ENCODE assay signal across 11 mouse cellular contexts in the genomic region with DNA sequence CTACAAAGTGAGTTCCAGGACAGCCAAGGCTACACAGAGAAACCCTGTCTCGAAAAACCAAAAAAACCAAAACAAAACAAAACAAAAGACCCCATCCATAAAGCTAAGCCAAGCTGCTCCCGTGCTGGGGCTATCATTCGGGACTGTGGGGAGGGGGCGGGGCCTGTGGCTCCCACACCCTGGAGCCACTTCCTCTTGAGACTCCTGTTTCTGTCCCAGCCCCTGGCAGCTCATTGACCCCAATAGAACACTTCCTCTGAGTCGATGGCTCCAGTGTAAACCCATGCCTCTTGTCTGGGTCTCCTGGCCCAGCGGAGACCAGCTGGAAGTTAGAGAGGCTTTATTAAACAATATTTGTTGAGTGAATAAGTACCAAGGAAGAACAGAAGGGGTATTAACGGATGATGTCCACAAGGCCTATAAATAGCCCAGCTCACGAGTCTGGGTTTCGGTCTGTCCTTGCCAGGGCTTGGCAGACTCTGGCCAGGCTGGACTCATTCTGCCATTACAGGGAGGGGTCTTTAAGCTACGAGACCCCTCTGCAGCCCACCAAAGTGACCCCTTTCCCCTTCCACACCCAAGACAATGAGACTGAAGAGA. TPM values are rescaled to one million over a fixed set of nuclear protein-coding genes. Genes with fewer than 3 reads are reported as not detected.
DNase-seq lines count a peak whose midpoint lies in the region.
"Had no signal": no experiment of that assay in that cellular context is flagged by ENCODE, and none has a peak within 500 bp of the region (broad histone marks: within the 10 kb centered on the region; RNA-seq: fewer than 3 reads in every experiment).

No protein-coding gene starts in this region.

- H3K27me3 ChIP-seq in limb, embryonic 10.5 days (ENCODE audit: low read depth, poor library complexity, severe bottlenecking) = peaks cover 19% of the 10 kb centered on the region

- WGBS in limb, embryonic 10.5 days = 72% methylated on average over 10 of the region's 10 CpGs

- no peak overlapping the region for H3K4me3 ChIP-seq in limb, embryonic 10.5 days
- H3K4me3 ChIP-seq: kidney, embryonic 15.5 days had no signal

- DNase-seq in heart, adult 11 months = peak; percentile 95
- no peak for DNase-seq in heart, postnatal 25 days (ENCODE audit: low spot score)
- peak; percentile 24 for DNase-seq in MEL-GATA-1-ER (ENCODE audit: extremely low read depth, low read depth)
- peak; percentile 35 to 45 for DNase-seq in heart, adult 9 months (ENCODE audit: low spot score in 2 of 2)
- peak; percentile 26 for DNase-seq in lung, postnatal 14 days
- DNase-seq in thymus, adult 18-20 months = no peak
- DNase-seq in limb, embryonic 10.5 days (ENCODE audit: low spot score) = no peak
- no peak for DNase-seq in left cerebral cortex, adult 11 months (ENCODE audit: low spot score)
- DNase-seq: cerebellum, adult 9-11 months had no signal

- H3K27ac ChIP-seq in limb, embryonic 10.5 days = no peak overlapping the region
- H3K27ac ChIP-seq: kidney, embryonic 15.5 days had no signal

- no peaks in the 10 kb centered on the region for H3K9me3 ChIP-seq in limb, embryonic 10.5 days (replicated peaks)
- H3K9me3 ChIP-seq: kidney, embryonic 15.5 days had no signal

- intact Hi-C loops in heart, postnatal 25 days (cut with DNase I) = no loop called here

- H3K4me1 ChIP-seq in limb, embryonic 10.5 days = peaks cover 21% of the 10 kb centered on the region

- no peaks in the 10 kb centered on the region for H3K36me3 ChIP-seq in limb, embryonic 10.5 days
- H3K36me3 ChIP-seq: kidney, embryonic 15.5 days had no signal

RNA-seq across cellular contexts. Expression of gene Nxph3, which starts 10.7 kb away (rescaled TPM):
- total RNA-seq in heart, postnatal 25 days (2021) = under 1 TPM; 0.62 to 0.64 TPM
- polyA plus RNA-seq in limb, embryonic 10.5 days (2016; fragmentation: Nextera tagmentation; extraction: Ambion mirVana) = 0.38 and 0.66 TPM in 2 replicates
- total RNA-seq: neutrophil, adult 5-6 weeks had no signal

Comparison
In these comparisons a context has a peak if more than half of its experiments do, and no peak if none do; other contexts are left out.
1. DNase-seq: peak in heart, adult 11 months (single experiment), MEL-GATA-1-ER (single experiment), heart, adult 9 months (2 of 2) and lung, postnatal 14 days (single experiment); none in heart, postnatal 25 days (single experiment), thymus, adult 18-20 months (0 of 2), limb, embryonic 10.5 days (single experiment) and left cerebral cortex, adult 11 months (single experiment).